Mouse (Mus musculus): ENCODE results near the gene Fam187b.

DNA sequence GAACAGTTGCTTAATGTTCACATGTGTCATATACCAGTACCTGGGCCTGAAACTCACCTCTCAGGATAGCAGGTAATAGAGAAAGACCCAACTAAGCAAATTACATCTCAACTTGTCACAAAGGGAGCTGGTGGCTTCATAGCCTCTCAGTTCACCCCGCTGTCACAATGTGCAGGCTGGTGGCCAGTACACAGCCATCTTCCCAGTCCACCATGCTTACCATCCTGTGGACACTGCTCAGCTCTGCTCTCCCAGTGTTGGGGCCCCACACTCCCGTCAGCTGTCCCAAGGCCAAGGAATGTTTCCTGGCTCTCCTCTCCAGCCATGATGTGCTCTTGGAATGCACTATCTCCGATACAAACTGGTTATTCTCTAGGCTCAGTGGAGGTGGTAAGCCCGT lies 8.1 kb downstream of the Fam187b start:
- TF ChIP-seq JUND (IDR thresholded peaks at IDR 0.05; ENCODE audit: low read depth, low read length) (no peak), EP300 (IDR thresholded peaks at IDR 0.05; ENCODE audit: low read depth in 1 of 2, low read length in 2 of 2) (no peak), ETS1 (IDR thresholded peaks at IDR 0.05; ENCODE audit: low read depth, low read length) (no peak), CTCF (IDR thresholded peaks at IDR 0.05 in 2 of 3, conservative IDR thresholded peaks at IDR 0.05 in 1 of 3; ENCODE audit: control insufficient read depth in 1 of 3, insufficient read depth in 1 of 3, low read depth in 2 of 3, low read length in 3 of 3, poor library complexity in 1 of 3, severe bottlenecking in 1 of 3) (no peak), RAD21 (IDR thresholded peaks at IDR 0.05; ENCODE audit: low read depth, low read length) (no peak), TCF12 (IDR thresholded peaks at IDR 0.05; ENCODE audit: low read depth, low read length) (no peak)

All from MEL (cell line).